Mouse (Mus musculus) kidney, postnatal 10 days (tissue): ENCODE measurements at regions not wholly inside any gene's neighbourhood (a gene's known extent, or its start where the extent isn't known, plus 50 kb on each side); places are given as distances from the start of the nearest gene placed in this dataset.
"Not testable (repeated sequence)": the region's sequence is repeated elsewhere in the genome, so short reads cannot be mapped to it uniquely, and the experiment has no call there.

ENCODE experiments used
- DNase-seq: peaks from one replicate; pipeline ENCODE4 v3.0.0; 2021; ENCODE audit warnings: mixed read lengths

- DNase-seq, result not testable (repeated sequence)
These were observed 1149.5 kb upstream of the 2610301B20Rik start for GRCm38 (mm10) chr4:9724801-9725200.

- DNase-seq, result no peak
These were observed 1136.6 kb upstream of the 2610301B20Rik start for GRCm38 (mm10) chr4:9737691-9738090.

- no peak for DNase-seq
These were observed 1126.8 kb upstream of the 2610301B20Rik start for GRCm38 (mm10) chr4:9747411-9747938.

GRCm38 (mm10) chr4:9748110-9748509 lies 1126.2 kb upstream of the 2610301B20Rik start:
- DNase-seq, result no peak

- DNase-seq, result no peak
These were observed 1124.4 kb upstream of the 2610301B20Rik start for GRCm38 (mm10) chr4:9749877-9750276.

GRCm38 (mm10) chr4:9750404-9750803 lies 1123.9 kb upstream of the 2610301B20Rik start:
- no peak for DNase-seq

GRCm38 (mm10) chr4:9763321-9763720 lies 1111.0 kb upstream of the 2610301B20Rik start:
- DNase-seq, result no peak

- DNase-seq, result no peak
These were observed 1104.6 kb upstream of the 2610301B20Rik start for GRCm38 (mm10) chr4:9769633-9770205.

- peak; percentile 73 for DNase-seq
These were observed 1103.8 kb upstream of the 2610301B20Rik start for GRCm38 (mm10) chr4:9770372-9771102.

GRCm38 (mm10) chr4:9771103-9771474 lies 1103.2 kb upstream of the 2610301B20Rik start:
- DNase-seq, result no peak

- no peak for DNase-seq
These were observed 1095.9 kb upstream of the 2610301B20Rik start for GRCm38 (mm10) chr4:9778391-9778790.

- peak; percentile 13 for DNase-seq
These were observed 1094.7 kb upstream of the 2610301B20Rik start for GRCm38 (mm10) chr4:9779594-9779993.

GRCm38 (mm10) chr4:9780179-9780578 lies 1094.1 kb upstream of the 2610301B20Rik start:
- DNase-seq, result peak; percentile 87

GRCm38 (mm10) chr4:9781318-9781717 lies 1093.0 kb upstream of the 2610301B20Rik start:
- peak; percentile 29 for DNase-seq

- no peak for DNase-seq
These were observed 1086.4 kb upstream of the 2610301B20Rik start for GRCm38 (mm10) chr4:9787795-9788365.

- no peak for DNase-seq
These were observed 1083.8 kb upstream of the 2610301B20Rik start for GRCm38 (mm10) chr4:9790478-9790877.
